Mouse (Mus musculus) lung, adult 2 months (tissue): ENCODE data around the gene Hoxb6.

Source experiments
- CTCF ChIP-seq: fragments of 200-500 bp; IDR thresholded peaks from 2 replicates; pipeline ENCODE4 v1.5.1; 2011; ENCODE audit warnings: mild to moderate bottlenecking, low read length, control low read depth; ENCODE audit not compliant: insufficient read depth
- POLR2A ChIP-seq: fragments of 200-500 bp; IDR thresholded peaks from 2 replicates; pipeline ENCODE4 v1.6.1; 2011; ENCODE audit warnings: low read depth, mild to moderate bottlenecking, control low read depth, low read length, borderline replicate concordance; ENCODE audit errors: extremely low read depth

DNA sequence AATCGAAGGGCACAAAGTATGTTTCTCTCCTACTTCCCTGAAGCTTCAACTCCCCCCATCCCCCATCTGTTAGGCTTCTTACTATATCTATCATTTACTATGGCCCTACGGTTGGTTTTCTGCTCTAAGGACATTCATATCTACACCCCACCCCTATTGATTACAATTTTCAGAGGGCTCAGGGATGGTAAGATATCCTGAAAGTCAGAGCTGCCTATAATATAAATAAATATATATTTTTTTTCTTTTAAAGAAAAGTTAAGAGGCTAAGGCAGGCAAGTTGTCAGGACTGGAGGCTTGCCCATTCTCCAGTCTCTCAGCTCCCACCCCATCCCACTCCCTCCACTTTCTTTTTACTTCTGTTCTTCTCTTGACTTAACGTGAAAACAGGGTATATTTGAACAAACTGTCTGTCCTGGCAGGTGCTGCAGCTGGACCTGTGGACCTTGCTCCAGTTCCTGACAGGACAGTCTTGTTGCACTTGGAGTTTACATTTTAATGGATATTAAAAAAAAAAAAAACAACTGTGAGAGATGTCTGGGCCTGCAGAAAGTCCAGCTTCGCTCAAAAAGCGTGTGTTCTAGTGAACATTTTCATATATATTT, 54.7 kb downstream of the Hoxb6 start:
- TF ChIP-seq CTCF (no peak), POLR2A (no peak)
